Mouse (Mus musculus) cortical plate, adult 2 months (tissue): Measurements from ENCODE around the gene Fxyd7.

Source experiments
- CTCF ChIP-seq: fragments of 200-500 bp; IDR thresholded peaks from 2 replicates; pipeline ENCODE4 v1.5.1; 2011; ENCODE audit warnings: mild to moderate bottlenecking, control low read depth, low read length; ENCODE audit not compliant: insufficient read depth; ENCODE audit errors: extremely low read depth
- POLR2A ChIP-seq: fragments of 200-500 bp; IDR thresholded peaks from 2 replicates; pipeline ENCODE4 v1.6.1; 2011; ENCODE audit warnings: mild to moderate bottlenecking, low read length, control low read depth; ENCODE audit not compliant: insufficient read depth; ENCODE audit errors: extremely low read depth

DNA sequence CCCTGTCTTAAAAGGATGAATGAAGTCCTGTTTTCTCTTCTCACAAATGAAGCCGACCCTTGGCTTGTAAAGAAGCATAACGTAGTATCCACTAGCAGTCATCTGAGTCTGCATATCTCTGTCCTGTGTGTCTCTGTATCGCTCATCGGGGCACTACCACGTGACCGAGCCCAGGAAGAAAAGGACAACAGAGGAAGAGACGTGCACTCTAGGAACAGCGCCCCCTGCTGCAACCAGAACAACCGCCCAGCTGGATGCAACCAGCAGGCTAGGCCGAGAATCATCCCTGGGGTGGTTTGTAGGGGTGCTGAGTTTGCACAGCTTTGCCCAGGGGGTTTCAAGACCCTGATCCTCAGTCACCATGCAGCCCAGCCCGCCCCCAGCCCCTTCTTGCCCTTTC is 16.5 kb downstream of the Fxyd7 start:
- TF ChIP-seq CTCF (0 out of 2 replicates have a peak, but pooled peaks have one; percentile 19), POLR2A (no peak)
